Mouse (Mus musculus) thymus, adult 2 months (tissue): ENCODE results near the gene Lrp6.

Source experiments
- CTCF ChIP-seq: fragments of 200-500 bp; IDR thresholded peaks from 2 replicates; pipeline ENCODE4 v1.5.1; 2012; ENCODE audit warnings: mild to moderate bottlenecking, control low read depth, low read length, moderate library complexity, borderline replicate concordance; ENCODE audit not compliant: control insufficient read depth, poor library complexity, insufficient read depth; ENCODE audit errors: extremely low read depth
- POLR2A ChIP-seq: fragments of 200-500 bp; IDR thresholded peaks from 2 replicates; pipeline ENCODE4 v1.6.1; 2012; ENCODE audit warnings: mild to moderate bottlenecking, low read length, control low read depth, moderate library complexity; ENCODE audit not compliant: control insufficient read depth, poor library complexity, insufficient read depth; ENCODE audit errors: extremely low read depth

DNA sequence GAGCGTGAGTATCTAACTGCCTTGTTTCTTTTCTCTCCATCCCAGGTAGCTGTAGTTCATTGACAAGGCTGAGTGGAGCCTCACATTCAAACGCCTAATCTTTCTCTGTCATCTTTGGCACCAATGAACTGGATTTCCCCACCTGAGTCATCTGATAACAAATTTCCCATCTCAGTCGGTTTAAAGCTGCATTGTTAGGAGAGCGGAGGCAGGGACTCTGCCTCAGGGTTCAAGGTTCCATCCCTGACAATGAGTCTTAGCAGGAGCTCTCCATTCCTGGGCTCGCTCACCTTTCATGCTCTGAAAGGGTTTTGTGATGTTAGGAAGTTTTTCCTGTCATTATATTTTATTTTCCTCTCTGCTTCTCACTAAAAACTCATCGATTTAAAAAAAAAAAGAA lies 11.3 kb upstream of the Lrp6 start:
- no peak for TF ChIP-seq POLR2A
- no peak for TF ChIP-seq CTCF
